Mouse (Mus musculus) lung, embryonic 16.5 days (tissue): Measurements from ENCODE around the gene Gm49361. TPM values are rescaled to one million over a fixed set of nuclear protein-coding genes. Genes with fewer than 3 reads are reported as not detected.
"Not testable (repeated sequence)": the region's sequence is repeated elsewhere in the genome, so short reads cannot be mapped to it uniquely, and the experiment has no call there.

Source experiments
- ATAC-seq: fragments of 200-750 bp; cut with Nextera tagmentation; 2 replicates; pipeline ENCODE4 v1.8.0; 2017; ENCODE audit warnings: low read depth, mild to moderate bottlenecking, moderate library complexity
- H3K27ac ChIP-seq: fragments of 300-500 bp; sonication (generic); 2 replicates; pipeline ENCODE4 v1.5.1; 2014; ENCODE audit warnings: mild to moderate bottlenecking, control low read depth, low read length
- H3K27me3 ChIP-seq: fragments of 300-500 bp; sonication (generic); 2 replicates; pipeline ENCODE4 v1.6.1; 2014; ENCODE audit warnings: low read depth, low read length, mixed read lengths; ENCODE audit not compliant: control insufficient read depth, insufficient read depth
- H3K36me3 ChIP-seq: fragments of 300-500 bp; sonication (generic); 2 replicates; pipeline ENCODE4 v1.6.1; 2014; ENCODE audit warnings: low read length; ENCODE audit not compliant: control insufficient read depth, insufficient read depth
- H3K4me1 ChIP-seq: fragments of 300-500 bp; sonication (generic); replicated peaks from 2 replicates; pipeline ENCODE4 v1.6.1; 2014; ENCODE audit warnings: low read length, mixed read lengths; ENCODE audit not compliant: control insufficient read depth, insufficient read depth
- H3K4me2 ChIP-seq: fragments of 300-500 bp; sonication (generic); 2 replicates; pipeline ENCODE4 v1.6.1; 2014; ENCODE audit warnings: low read depth, low read length, control low read depth
- H3K4me3 ChIP-seq: fragments of 300-500 bp; sonication (generic); 2 replicates; pipeline ENCODE4 v1.5.1; 2014; ENCODE audit warnings: mild to moderate bottlenecking, low read length, control low read depth
- H3K9ac ChIP-seq: fragments of 300-500 bp; sonication (generic); 2 replicates; pipeline ENCODE4 v1.6.1; 2014; ENCODE audit warnings: low read length, control low read depth
- H3K9me3 ChIP-seq: fragments of 300-500 bp; sonication (generic); 2 replicates; pipeline ENCODE4 v1.6.1; 2016; ENCODE audit warnings: low read length; ENCODE audit not compliant: control insufficient read depth
- WGBS: fragments of 180-500 bp; shearing (Covaris S2); extraction: QIAGEN DNeasy Blood & Tissue Kit; methylation state at CpG from one replicate; pipeline ENCODE4 v1.1.7; 2014; 5-methylcytosine and 5-hydroxymethylcytosine counted together
- polyA plus RNA-seq: library from polyadenylated mRNA; unstranded; fragments of >200 nt; fragmentation: Nextera tagmentation; extraction: Ambion mirVana; gene quantifications from 2 replicates; pipeline ENCODE4 v1.2.1, GENCODE M21; 2015

The Gm49361 gene
- polyA plus RNA-seq, 1 experiment from 2014 or later, result not detected

DNA sequence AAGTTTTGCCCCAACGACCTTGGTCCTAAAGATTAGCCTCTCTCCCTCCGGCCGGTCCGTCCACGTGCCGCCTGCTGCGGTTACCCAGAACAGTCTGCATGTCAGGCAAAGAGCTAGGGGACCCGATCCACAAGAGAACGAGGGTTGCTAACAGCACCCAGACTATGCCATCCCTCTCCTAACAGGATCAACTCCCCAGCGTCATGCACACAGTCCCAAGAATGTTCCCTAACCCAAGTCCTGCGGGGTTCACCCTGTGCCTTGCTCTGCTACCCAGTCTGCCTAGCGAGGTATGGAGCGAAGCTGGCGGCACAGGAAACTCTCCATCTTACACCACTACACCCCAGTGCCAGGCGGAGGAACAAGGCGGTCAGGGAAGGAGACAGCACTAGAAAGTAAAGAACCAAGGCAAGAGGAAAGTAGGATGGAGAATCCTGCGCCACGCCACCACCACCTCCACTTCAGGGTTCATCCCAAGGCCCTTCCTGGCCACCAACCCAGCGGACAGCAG is 81.5 kb downstream of the Gm49361 start:
- no peaks in the 10 kb centered on the region for H3K9me3 ChIP-seq

DNA sequence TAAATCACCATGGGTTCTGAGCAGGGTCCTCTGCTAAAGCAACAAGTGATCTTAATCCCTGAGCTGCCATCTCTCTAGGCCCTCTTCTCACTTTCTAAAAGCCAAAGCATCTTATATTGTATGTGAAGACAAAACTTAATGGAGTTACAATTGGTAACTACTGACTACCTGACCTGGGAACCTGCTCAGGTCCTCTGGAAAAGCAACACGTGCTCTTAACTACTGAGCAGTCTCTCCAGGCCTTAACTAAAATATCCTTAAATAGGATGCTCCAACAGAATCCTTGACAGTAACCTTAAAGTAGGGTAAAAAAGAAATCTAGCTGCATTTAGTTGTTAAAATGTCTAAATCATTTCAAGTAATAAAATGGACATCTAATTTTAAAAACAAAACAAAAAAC is 82.3 kb downstream of the Gm49361 start:
- H3K27ac ChIP-seq, result no peak overlapping the region
- H3K9ac ChIP-seq, result peak overlapping the region; percentile 44
- WGBS, result 17% methylated on average over 1 of the region's 1 CpGs
- H3K9me3 ChIP-seq, result no peaks in the 10 kb centered on the region
- H3K4me2 ChIP-seq, result peak overlapping the region; percentile 68
- ATAC-seq, result no peak
- H3K4me3 ChIP-seq, result peak overlapping the region; percentile 68
- no peaks in the 10 kb centered on the region for H3K27me3 ChIP-seq
- H3K4me1 ChIP-seq, result peaks cover 12% of the 10 kb centered on the region
- no peaks in the 10 kb centered on the region for H3K36me3 ChIP-seq

More for the DNA sequence above, 81.5 kb downstream of the Gm49361 start:
- WGBS, result 0% methylated on average over 19 of the region's 19 CpGs
- Histone ChIP-seq H3K36me3 (no peaks in the 10 kb centered on the region), H3K27ac (peak overlapping the region; percentile 92), H3K27me3 (no peaks in the 10 kb centered on the region), H3K4me1 (peaks cover 12% of the 10 kb centered on the region), H3K4me2 (peak overlapping the region; percentile 68), H3K4me3 (peak overlapping the region; percentile 68), H3K9ac (peak overlapping the region; percentile 92)
- ATAC-seq, result peak; percentile 67

DNA sequence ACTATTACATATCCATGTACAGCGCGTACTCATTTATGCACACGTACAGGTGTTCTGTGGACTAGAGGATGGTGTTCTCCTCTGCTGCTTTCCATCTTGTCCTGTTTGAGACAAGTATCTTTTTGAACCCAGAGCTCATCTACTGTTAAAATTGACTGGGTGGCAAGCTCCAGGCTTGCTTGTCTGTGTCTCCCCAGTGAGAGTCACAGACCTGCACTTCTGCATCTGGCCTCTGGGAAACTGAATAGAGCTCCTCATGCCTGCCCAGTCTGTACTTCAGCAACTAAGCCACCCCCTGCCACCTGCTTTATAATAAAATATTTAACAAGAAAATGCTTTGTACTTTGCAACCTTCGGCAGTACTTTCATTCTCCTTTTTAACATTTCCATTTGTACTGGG is 87.6 kb downstream of the Gm49361 start:
- H3K4me3 ChIP-seq, result no peak overlapping the region
- H3K4me2 ChIP-seq, result no peak overlapping the region
- no peaks in the 10 kb centered on the region for H3K27me3 ChIP-seq
- ATAC-seq, result no peak
- no peaks in the 10 kb centered on the region for H3K36me3 ChIP-seq
- no peak overlapping the region for H3K27ac ChIP-seq
- H3K9ac ChIP-seq, result no peak overlapping the region
- no peaks in the 10 kb centered on the region for H3K9me3 ChIP-seq
- 93% methylated on average over 4 of the region's 4 CpGs for WGBS
- no peaks in the 10 kb centered on the region; the same call in 1 of the 2 replicates for H3K4me1 ChIP-seq

DNA sequence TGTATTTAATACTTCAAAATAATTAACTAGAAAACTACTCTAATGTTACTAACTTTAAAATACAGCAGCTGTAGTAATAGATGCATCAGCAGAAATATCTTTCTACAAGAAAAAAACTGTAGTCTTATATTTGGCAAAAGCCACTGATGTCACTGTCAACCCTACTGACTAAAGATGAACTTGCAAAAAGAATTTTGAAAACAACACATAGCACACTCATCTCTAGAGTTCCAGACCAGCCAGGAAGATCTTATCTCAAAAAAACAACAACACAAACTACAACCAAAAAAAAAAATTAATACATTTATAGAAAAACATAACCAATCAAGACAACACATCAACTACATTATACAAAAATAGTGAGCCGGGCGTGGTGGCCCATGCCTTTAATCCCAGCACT is 88.4 kb downstream of the Gm49361 start:
- no peak for ATAC-seq
- Histone ChIP-seq H3K4me1 (no peaks in the 10 kb centered on the region), H3K4me3 (no peak overlapping the region), H3K9ac (no peak overlapping the region), H3K36me3 (no peaks in the 10 kb centered on the region), H3K9me3 (no peaks in the 10 kb centered on the region), H3K27me3 (no peaks in the 10 kb centered on the region), H3K4me2 (no peak overlapping the region), H3K27ac (no peak overlapping the region)
- WGBS, result 90% methylated on average over 2 of the region's 2 CpGs

DNA sequence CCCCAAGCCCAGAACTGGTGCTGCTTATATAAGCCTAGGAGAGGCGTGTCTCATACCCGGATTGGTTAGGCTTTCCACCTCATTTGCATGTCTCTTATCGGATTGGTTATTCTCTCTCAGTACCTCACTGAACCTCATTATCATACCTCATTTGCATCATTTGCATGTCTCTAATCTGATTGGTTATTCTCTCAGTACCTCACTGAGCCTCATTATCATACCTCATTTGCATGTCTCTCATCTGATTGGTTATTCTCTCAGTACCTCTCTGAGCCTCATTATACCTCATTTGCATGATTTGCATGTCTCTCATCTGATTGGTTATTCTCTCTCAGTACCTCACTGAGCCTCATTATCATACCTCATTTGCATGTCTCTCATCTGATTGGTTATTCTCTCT is 89.4 kb downstream of the Gm49361 start:
- H3K9ac ChIP-seq, H3K9me3 ChIP-seq, H3K27ac ChIP-seq, ATAC-seq, H3K4me3 ChIP-seq, H3K4me2 ChIP-seq, H3K4me1 ChIP-seq, H3K36me3 ChIP-seq, H3K27me3 ChIP-seq: not testable (repeated sequence)
- WGBS, result 96% methylated on average over 3 of the region's 3 CpGs

DNA sequence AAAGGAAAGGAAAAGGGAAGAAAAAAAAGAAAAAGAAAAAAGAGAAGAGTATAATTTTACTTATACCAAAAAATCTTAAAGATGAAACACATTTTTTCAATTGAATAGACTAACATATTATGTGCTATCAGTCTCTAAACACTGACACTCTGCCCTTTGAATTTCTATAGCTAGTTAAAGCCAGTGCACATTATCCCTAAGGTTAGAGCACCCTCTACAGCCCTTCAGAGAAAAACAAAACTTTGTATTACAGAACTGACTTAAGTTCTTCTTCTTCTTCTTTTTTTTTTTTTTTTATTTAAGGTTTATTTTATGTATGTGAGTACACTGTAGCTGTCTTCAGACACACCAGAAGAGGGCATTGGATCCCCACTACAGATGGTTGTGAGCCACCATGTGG is 96.4 kb downstream of the Gm49361 start:
- Histone ChIP-seq H3K36me3 (peaks cover 2% of the 10 kb centered on the region; the same call in 1 of the 2 replicates), H3K4me2 (no peak overlapping the region), H3K9ac (no peak overlapping the region), H3K27ac (no peak overlapping the region), H3K9me3 (no peaks in the 10 kb centered on the region), H3K4me3 (no peak overlapping the region), H3K4me1 (no peaks in the 10 kb centered on the region), H3K27me3 (no peaks in the 10 kb centered on the region)
- no peak for ATAC-seq

DNA sequence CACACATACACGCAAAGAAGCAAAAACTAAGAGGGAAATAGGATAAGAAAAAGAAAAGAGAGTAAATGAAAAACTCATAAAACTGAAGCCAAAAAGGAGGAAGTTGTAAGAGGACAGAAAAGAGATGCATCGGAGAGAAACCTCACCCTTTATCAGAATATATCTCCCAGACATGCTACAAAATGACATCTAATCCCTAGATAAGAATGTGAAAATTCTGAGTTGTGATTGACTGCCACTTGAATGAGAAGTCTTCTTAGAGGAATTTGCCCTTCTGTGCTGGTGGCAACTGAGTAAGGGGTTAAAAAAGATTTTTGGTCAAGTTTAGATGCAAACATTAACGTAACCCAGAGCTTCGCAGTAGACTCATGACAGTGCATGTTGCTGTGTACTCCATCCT is 99.7 kb downstream of the Gm49361 start:
- ATAC-seq, result no peak
- H3K9ac ChIP-seq, result no peak overlapping the region
- H3K4me3 ChIP-seq, result no peak overlapping the region
- H3K4me1 ChIP-seq, result no peaks in the 10 kb centered on the region
- no peak overlapping the region for H3K4me2 ChIP-seq
- H3K9me3 ChIP-seq, result no peaks in the 10 kb centered on the region
- H3K27ac ChIP-seq, result no peak overlapping the region
- peaks cover 2% of the 10 kb centered on the region; the same call in 1 of the 2 replicates for H3K36me3 ChIP-seq
- H3K27me3 ChIP-seq, result no peaks in the 10 kb centered on the region
- 83% methylated on average over 4 of the region's 4 CpGs for WGBS

DNA sequence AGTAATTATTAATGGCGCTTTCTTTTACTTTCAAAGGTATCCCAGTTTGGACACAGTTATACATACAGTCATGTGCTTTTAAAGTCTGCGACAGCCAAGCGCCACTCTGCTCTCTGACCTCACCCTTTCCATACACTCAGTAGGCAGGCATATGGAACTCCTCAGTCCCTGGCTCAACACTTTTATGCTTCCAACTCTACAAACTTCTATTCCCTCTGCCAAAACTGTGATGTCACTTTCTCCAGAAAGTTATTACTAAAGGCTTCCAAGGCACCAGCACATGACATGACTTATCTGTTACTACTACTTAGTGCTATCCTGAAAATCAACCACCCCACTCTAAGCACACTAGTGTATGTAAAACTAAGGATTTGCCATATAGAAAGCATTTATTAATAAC is 106.8 kb downstream of the Gm49361 start:
- 0 out of 2 replicates have a peak, but pooled peaks have one; percentile 67 for ATAC-seq
- 77% methylated on average over 3 of the region's 3 CpGs for WGBS
- Histone ChIP-seq H3K4me3 (no peak overlapping the region), H3K27ac (no peak overlapping the region), H3K9ac (no peak overlapping the region), H3K27me3 (no peaks in the 10 kb centered on the region), H3K36me3 (no peaks in the 10 kb centered on the region), H3K4me1 (no peaks in the 10 kb centered on the region), H3K4me2 (no peak overlapping the region), H3K9me3 (no peaks in the 10 kb centered on the region)

DNA sequence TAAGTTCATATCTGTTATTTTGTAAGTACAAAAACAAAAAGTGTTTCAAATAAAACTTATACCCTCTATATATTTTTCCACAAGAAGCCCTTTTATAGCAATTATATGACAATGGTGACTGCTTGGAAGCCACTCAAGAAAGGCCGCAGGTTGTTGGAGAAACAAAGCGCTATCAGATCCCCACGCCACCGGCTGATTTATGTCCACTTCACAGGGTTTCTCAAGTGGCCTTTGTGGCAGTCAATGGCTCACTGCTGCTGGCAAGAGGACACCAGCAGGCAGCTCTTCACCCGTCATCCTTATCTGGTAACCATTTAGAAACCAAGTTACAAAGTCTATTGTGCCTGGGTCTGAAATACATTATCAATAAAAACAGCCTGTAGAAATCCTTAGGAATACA is 111.8 kb downstream of the Gm49361 start:
- WGBS, result 38% methylated on average over 5 of the region's 5 CpGs
- ATAC-seq, result no peak
- H3K9ac ChIP-seq, result no peak overlapping the region
- no peaks in the 10 kb centered on the region for H3K27me3 ChIP-seq
- H3K4me3 ChIP-seq, result no peak overlapping the region
- H3K4me2 ChIP-seq, result no peak overlapping the region
- no peaks in the 10 kb centered on the region for H3K36me3 ChIP-seq
- H3K9me3 ChIP-seq, result no peaks in the 10 kb centered on the region
- no peaks in the 10 kb centered on the region; the same call in 1 of the 2 replicates for H3K4me1 ChIP-seq
- H3K27ac ChIP-seq, result no peak overlapping the region

DNA sequence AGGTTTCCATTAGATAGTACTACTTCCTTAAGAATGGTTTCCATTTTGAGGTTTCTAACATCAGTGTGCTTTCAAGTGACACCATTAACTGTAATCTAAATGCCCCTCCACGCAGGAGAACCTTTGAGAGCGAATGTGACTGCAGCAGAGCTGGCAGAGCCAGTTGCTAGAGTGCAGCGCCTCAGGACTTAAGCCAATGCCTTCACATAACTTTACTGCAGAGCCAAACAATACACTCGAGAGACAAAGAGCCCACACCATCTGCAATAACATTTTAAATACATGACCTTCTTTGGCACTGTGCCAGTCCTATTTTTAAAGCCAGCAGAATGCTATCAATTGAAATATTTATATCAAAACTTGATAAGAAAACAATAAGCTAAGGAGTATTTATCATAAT is 116.3 kb downstream of the Gm49361 start:
- 0 out of 2 replicates have a peak, but pooled peaks have one; percentile 49 for ATAC-seq
- no peak overlapping the region for H3K9ac ChIP-seq
- H3K9me3 ChIP-seq, result no peaks in the 10 kb centered on the region
- WGBS, result 35% methylated on average over 4 of the region's 4 CpGs
- H3K27ac ChIP-seq, result no peak overlapping the region
- H3K4me2 ChIP-seq, result no peak overlapping the region
- H3K4me3 ChIP-seq, result no peak overlapping the region
- no peaks in the 10 kb centered on the region; the same call in 1 of the 2 replicates for H3K4me1 ChIP-seq
- no peaks in the 10 kb centered on the region for H3K27me3 ChIP-seq
- H3K36me3 ChIP-seq, result peaks cover 23% of the 10 kb centered on the region
